Mouse (Mus musculus) T-helper 2 cell (primary cell): ENCODE measurements around the gene Ankrd34a.

Source experiments
- in situ Hi-C: fragments of 300-600 bp; cut with MboI, MseI; formaldehyde crosslinking; loops from one replicate; pipeline ENCODE4 v1.15.1; 2025; ENCODE audit warnings: high pct_unique_total_duplicates

The Ankrd34a gene

DNA sequence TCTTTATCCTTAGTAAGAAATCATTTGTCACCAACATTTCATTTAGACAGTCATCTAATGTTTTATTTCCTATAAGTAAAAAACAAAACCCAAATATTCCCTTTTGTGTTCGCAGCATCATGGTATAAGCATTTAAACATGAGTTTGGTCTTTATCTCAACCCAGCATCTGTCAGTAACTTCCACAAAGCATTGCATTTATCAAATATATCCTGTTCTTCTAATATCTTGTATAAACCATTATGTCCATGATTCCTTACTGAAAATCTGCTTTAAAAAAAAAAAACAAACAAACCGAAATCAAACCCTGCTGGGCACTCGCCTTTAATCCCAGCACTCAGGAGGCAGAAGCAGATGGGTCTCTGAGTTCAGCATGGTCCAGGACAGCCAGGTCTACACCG is 10.2 kb downstream of the Ankrd34a start:
- in situ Hi-C loops: no loop called here

DNA sequence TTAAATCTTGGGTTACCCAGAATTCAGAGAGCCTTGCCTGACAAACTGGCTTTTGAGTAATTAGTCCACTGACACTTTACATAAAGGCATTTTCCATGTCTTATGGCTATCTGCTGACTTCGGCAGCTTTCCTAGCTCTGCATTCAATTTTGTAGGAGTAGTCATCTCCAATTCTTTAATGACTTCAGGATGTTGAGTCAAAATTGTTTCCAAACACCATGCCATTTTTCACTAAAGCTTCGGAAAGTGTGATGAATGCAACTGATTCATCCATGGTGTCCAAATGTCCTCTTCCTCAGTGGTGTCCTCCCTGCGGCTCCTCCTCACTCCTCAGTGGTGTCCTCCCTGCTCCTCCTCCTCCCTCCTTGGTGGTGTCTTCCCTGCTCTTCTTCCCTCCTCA is 21.5 kb downstream of the Ankrd34a start:
- in situ Hi-C loops: no loop called here

DNA sequence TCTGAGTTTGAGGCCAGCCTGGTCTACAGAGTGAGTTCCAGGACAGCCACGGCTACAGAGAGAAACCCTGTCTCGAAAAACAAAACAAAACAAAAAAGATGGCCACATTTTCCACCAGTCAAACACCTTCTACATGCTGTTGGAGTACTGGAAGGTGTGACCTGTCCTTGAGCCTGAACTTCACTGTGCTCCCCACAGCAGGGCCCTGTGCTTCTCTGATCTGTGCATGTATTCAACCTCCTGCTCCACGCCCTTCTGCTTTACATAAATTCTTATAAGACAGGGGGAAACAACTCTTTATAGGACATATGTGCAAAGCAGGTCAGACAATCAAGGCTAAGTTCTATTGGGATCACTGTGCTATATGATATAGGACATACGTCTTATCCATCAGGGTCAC is 26.8 kb downstream of the Ankrd34a start:
- in situ Hi-C loops: no loop called here

DNA sequence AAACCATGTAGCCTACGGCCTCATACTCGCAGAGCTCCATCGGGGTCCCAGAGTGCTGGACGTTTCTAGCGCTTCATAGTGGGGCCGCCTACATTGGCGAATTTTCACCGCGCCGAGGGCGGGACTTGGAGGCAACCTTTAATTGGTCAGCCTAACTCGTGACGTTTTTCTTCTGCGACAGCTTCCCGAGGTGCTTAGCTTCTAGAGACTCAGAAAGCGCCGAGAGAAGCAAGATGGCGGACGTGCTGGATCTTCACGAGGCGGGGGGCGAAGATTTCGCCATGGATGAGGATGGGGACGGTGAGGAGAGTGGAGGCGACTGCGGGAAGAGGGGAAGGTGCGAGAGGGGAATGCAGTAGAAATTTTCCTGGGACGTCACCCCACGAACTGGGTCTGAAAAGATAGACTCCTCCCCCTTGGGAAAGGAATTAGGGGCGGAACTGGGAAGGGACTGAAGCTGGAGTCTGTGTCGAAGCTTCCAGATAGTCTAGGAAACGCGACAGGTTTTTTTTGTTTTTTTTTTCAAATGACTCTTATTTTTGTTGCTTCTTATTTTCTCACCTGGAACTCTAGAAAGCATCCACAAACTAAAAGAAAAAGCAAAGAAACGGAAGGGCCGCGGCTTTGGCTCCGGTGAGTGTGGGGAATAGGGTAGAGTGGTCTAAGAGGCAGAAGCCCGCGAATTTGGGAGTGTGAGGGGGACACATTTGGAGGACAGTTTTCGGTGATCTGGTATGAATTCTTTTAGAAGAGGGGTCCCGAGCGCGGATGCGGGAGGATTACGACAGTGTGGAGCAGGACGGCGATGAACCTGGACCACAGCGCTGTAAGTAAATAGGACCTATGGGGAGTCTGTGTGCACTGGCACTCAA is 33.5 kb downstream of the Ankrd34a start, which contains the start of gene Rbm8a:
Gene Rbm8a (plus strand): TSS at position 205 of the 872 bp plus-strand sequence.
- in situ Hi-C loops: no loop called here

DNA sequence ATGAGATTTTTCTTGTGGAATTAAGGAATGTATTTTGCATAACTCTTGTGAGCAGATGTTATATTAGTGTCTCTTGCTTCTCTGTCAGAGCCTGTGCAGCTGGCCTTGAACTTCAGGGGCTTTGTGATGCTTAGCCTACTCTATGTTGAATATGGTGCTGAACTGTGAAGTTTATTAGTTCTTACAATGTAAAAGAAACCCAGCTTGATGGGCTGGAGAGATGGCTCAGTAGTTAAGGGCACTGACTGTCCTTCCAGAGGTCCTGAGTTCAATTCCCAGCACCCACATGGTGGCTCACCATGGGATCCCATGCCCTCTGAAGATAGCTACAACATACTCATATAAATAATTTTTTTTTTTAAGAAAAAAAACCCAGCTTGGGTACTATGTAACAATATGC is 35.6 kb downstream of the Ankrd34a start:
- in situ Hi-C loops: no loop called here

DNA sequence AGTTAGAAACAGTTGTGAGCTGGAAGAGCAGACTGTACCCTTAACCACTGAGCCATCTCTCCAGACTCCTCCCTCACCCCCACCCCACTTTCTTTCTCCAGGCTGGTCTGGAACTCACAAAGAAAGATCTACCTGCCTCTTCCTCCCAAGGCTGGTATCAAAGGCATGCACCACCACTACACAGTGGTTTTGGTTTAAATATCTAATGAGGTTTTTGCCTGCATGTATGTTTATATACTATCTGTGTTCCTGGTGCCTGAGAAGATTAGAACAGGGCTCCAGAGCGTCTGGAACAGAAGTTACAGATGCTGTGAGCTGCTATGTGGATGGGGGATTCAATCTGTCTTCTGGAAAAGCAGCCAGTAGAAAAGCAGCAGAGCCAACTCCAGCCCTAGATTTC is 37.6 kb downstream of the Ankrd34a start:
- in situ Hi-C loops: no loop called here

DNA sequence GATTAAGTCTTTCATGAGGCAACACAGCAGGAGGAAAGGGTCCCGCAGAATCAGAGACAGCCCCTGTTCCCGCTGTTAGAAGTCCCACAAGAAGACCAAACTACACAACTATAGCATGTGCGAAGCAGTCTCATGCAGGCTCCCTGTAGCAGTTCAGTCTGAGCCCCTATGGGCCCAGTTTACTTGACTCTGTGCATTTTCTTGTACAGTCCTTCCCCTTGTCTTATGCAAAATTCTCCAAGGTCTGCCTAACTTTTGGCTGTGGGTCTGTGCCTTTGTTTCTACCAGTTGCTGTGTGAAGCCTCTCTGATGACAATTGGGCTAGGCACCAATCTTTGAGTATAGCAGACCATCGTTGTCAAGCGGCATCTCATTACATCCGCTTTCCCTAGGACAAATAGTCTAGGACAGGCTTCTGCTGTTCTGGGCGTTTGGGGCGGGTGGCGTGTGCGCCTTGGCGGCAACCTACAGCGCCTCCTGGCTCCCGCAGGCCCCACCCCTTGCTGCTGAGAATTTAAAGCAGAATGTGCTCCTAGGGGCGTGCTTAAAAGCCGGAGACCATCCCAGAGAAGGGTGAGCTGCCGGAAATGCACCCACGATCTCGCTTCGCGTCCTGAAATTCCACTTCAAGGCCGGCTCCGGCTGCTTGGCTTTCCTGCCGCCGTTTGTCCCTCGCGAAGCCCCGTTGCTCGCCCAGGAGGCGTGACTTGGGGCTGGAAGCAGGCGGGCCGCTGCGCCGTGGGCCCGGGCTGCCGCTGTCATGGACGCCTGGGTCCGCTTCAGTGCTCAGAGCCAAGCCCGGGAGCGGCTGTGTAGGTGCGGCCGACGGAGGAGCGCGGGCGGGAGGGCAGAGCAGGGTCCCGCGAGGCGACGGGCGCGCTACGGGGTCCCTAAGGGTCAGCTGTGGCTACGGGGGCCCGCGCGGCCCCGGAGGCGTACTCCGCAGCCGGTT is 38.8 kb downstream of the Ankrd34a start, which contains the start of the genes Pex11b and Gm42957:
Gene Pex11b (plus strand): TSS at position 449 of the 952 bp plus-strand sequence.
Gene Gm42957 (plus strand): TSS at position 547 of the 952 bp plus-strand sequence.
- in situ Hi-C loops: no loop called here

DNA sequence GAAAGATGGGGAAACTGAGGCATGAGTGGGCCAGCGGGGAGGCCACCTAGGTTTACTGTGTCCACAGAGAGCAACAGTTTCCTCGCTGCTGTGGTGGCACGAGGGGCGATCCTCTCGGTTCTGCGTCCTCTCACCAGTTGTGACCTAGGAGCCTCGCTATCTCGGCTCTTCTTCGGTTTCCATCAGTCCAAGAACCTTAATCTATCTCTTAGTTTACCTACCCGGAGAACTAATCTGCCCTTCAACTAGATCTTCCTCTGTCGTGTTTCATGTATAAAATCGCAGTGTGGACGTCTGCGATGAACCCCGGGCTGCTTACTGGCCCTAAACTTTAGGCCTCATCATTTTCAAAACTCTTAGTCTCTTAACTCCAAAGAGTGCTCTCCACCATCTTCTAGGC is 39.5 kb downstream of the Ankrd34a start:
- in situ Hi-C loops: no loop called here

DNA sequence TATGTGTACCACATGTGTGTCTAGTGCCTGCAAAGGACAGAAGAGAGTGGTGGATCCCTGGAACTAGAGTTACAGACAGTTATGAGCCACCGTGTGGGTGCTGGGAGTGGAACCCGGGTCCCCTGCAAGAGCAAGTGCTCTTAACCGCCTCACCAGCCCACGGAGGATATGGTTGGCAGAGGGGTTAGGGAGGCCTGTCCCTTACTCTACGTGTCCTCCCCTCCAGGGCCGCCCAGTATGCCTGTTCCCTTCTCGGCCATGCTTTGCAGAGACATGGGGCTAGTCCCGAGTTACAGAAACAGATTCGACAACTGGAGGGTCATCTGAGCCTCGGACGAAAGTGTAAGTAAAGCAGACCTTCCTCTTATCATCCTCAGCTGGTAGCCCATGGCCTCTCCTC is 40.0 kb downstream of the Ankrd34a start:
- in situ Hi-C loops: no loop called here

DNA sequence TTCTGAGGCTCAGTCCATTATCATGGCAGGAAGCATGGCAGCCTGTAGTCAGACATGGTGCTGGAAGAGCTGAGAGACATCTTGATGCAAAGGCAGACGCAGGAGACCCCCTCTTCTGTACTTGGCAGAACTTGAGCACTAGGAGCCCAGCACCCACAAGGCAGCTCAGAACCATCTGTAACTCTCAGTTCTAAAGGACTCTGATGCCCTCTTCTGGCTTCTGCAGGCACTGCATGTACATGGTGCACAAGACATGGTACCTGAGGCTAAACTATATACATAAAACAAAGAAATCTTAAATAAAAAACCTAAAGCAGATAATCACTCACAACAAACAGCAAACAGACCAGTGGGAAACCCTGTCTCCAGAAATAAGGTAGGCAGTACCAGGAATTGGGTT is 42.8 kb downstream of the Ankrd34a start:
- in situ Hi-C loops: no loop called here

DNA sequence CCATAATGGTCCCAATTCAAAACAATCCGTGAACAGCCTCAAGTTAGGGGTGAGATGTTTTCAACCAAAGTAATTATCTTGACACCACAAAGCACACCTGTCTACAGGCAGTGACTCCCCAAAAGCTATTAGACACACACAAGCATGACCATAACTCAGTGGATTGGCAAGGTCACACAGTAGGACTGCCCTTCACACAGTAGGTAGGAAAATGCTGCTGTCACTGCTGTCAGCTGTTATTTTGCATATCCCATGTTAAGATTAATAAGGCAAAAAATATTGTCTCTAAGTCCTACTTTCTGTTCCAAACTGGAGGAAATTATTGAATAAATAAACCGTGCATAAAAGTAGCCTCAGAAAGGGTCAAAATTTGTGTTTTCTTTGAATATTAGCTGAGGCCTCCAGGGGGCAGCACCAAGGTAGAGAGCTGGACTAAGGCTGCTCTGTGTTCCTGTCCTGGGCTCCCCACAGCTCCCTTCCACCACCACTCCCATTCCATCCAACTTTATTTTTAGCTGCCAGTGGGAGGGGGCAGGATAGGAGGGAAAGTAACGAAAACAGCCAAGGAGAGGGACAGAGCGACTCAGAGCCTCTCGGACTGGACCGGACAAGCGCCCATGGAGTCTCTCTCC is 48.7 kb downstream of the Ankrd34a start, which contains the start of gene Itga10:
Gene Itga10 (plus strand): TSS at position 567 of the 632 bp plus-strand sequence.
- in situ Hi-C loops: no loop called here

DNA sequence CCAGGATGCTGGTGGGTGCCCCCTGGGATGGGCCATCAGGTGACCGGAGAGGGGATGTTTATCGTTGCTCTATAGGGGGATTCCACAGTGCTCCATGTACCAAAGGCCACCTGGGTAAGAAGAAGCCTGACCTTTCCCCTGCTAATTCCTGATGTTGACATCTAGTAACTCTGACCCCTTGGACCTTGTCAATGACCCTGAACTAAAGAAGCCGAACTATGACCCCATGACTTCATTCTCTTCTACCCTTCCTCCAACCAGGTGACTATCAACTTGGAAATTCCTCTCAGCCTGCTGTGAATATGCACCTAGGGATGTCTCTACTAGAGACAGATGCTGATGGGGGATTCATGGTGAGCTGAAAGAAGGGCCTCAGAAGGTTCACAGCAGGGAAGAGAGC is 50.9 kb downstream of the Ankrd34a start:
- in situ Hi-C loops: no loop called here
